Mouse (Mus musculus) heart, postnatal 10 days (tissue): ENCODE measurements around the gene H2-Ob. TPM values are rescaled to one million over a fixed set of nuclear protein-coding genes. Genes with fewer than 3 reads are reported as not detected.
A peak's percentile ranks its signal among the peaks of the same experiment; 100 is the strongest.

Experiments used
- DNase-seq, 2 experiments: peaks; one replicate each; pipeline ENCODE4 v3.0.0; 2021
- intact Hi-C: fragments of 180-260 bp; cut with DNase I; formaldehyde crosslinking; loops from one replicate; pipeline ENCODE4 v1.15.1; 2025
- total RNA-seq, 2 experiments: library from RNA; stranded (reverse); gene quantifications; 2 replicates each; pipeline ENCODE4 v1.2.3; 2021

The H2-Ob gene
- total RNA-seq, 2 experiments from 2014 or later, result 0.77 to 0.92 TPM

- intact Hi-C loops, result no loop called here
Observed at GRCm38 (mm10) chr17:34270230-34270629, 31.5 kb downstream of the H2-Ob start.

GRCm38 (mm10) chr17:34270940-34271339 is 32.2 kb downstream of the H2-Ob start:
- no peak for DNase-seq
- intact Hi-C loops, result no loop called here

More at GRCm38 (mm10) chr17:34270230-34270629, 31.5 kb downstream of the H2-Ob start:
- DNase-seq, result no peak

- intact Hi-C loops, result no loop called here
- DNase-seq, result no peak
Observed at GRCm38 (mm10) chr17:34272102-34272501, 33.4 kb downstream of the H2-Ob start.

GRCm38 (mm10) chr17:34280499-34281038 is 41.9 kb downstream of the H2-Ob start:
- DNase-seq, result no peak
- intact Hi-C loops, result no loop called here

GRCm38 (mm10) chr17:34281836-34282235 is 43.1 kb downstream of the H2-Ob start:
- no peak for DNase-seq
- intact Hi-C loops, result no loop called here

GRCm38 (mm10) chr17:34285371-34285770 is 46.7 kb downstream of the H2-Ob start:
- no peak for DNase-seq
- intact Hi-C loops, result no loop called here

- DNase-seq, result no peak
- intact Hi-C loops, result no loop called here
Observed at GRCm38 (mm10) chr17:34285848-34286247, 47.1 kb downstream of the H2-Ob start.

GRCm38 (mm10) chr17:34286501-34286900 is 47.8 kb downstream of the H2-Ob start:
- intact Hi-C loops, result no loop called here
- DNase-seq, result no peak

GRCm38 (mm10) chr17:34286999-34287398 is 48.3 kb downstream of the H2-Ob start:
- DNase-seq, result no peak
- intact Hi-C loops, result no loop called here

- peak; percentile 92 to 93 for DNase-seq
- intact Hi-C loops, result no loop called here
Observed at GRCm38 (mm10) chr17:34287648-34288047, 48.9 kb downstream of the H2-Ob start, which contains the start of gene H2-Aa. Gene H2-Aa (minus strand): TSS chr17:34287823.

- intact Hi-C loops, result no loop called here
- no peak for DNase-seq
Observed at GRCm38 (mm10) chr17:34288131-34288530, 49.4 kb downstream of the H2-Ob start.

GRCm38 (mm10) chr17:34291609-34292008 is 52.9 kb downstream of the H2-Ob start:
- DNase-seq, result peak; percentile 85 to 88
- intact Hi-C loops, result no loop called here

- intact Hi-C loops, result no loop called here
Observed at GRCm38 (mm10) chr17:34292570-34292969, 53.9 kb downstream of the H2-Ob start.

GRCm38 (mm10) chr17:34293533-34293932 is 54.8 kb downstream of the H2-Ob start:
- intact Hi-C loops, result no loop called here
- no peak for DNase-seq

More at GRCm38 (mm10) chr17:34292570-34292969, 53.9 kb downstream of the H2-Ob start:
- no peak for DNase-seq

GRCm38 (mm10) chr17:34294249-34294648 is 55.5 kb downstream of the H2-Ob start:
- DNase-seq, result no peak
- intact Hi-C loops, result no loop called here

GRCm38 (mm10) chr17:34295307-34295706 is 56.6 kb downstream of the H2-Ob start:
- intact Hi-C loops, result no loop called here
- no peak for DNase-seq

- DNase-seq, result peak; percentile 73 to 84
- intact Hi-C loops, result no loop called here
Observed at GRCm38 (mm10) chr17:34295891-34296794, 57.4 kb downstream of the H2-Ob start.

GRCm38 (mm10) chr17:34299356-34299755 is 60.7 kb downstream of the H2-Ob start:
- no peak for DNase-seq
- intact Hi-C loops, result no loop called here

GRCm38 (mm10) chr17:34300071-34300470 is 61.4 kb downstream of the H2-Ob start:
- no peak for DNase-seq

GRCm38 (mm10) chr17:34300691-34301566 is 62.2 kb downstream of the H2-Ob start:
- DNase-seq, result no peak
- intact Hi-C loops, result no loop called here

More at GRCm38 (mm10) chr17:34300071-34300470, 61.4 kb downstream of the H2-Ob start:
- intact Hi-C loops, result no loop called here

GRCm38 (mm10) chr17:34301670-34302190 is 63.0 kb downstream of the H2-Ob start:
- intact Hi-C loops, result no loop called here
- no peak for DNase-seq
